Mouse (Mus musculus) testis, adult 2 months (tissue): ENCODE measurements around the gene Rab7b.

ENCODE experiments used
- CTCF ChIP-seq: fragments of 200-500 bp; IDR thresholded peaks from 2 replicates; pipeline ENCODE4 v1.5.1; 2012; ENCODE audit warnings: low read depth, mild to moderate bottlenecking, inconsistent platforms, low read length, moderate library complexity; ENCODE audit not compliant: control insufficient read depth, insufficient read depth, insufficient replicate concordance
- POLR2A ChIP-seq: fragments of 200-500 bp; IDR thresholded peaks from 2 replicates; pipeline ENCODE4 v1.6.1; 2012; ENCODE audit warnings: low read depth, mild to moderate bottlenecking, inconsistent platforms, low read length, moderate library complexity; ENCODE audit not compliant: control insufficient read depth

- TF ChIP-seq CTCF (no peak), POLR2A (no peak)
Measured at GRCm38 (mm10) chr1:131703482-131703881, 15.0 kb downstream of the Rab7b start.
